ENCODE assay signal across 18 mouse cellular contexts in genomic region chr7:132276287-132276686, GRCm38 (mm10). TPM values are rescaled to one million over a fixed set of nuclear protein-coding genes. Genes with fewer than 3 reads are reported as not detected.
A peak's percentile ranks its signal among the peaks of the same experiment; 100 is the strongest.
DNase-seq lines count a peak whose midpoint lies in the region; ATAC-seq and TF ChIP-seq lines count a peak whose summit lies in the region.
"Had no signal": no experiment of that assay in that cellular context is flagged by ENCODE, and none has a peak within 500 bp of the region (broad histone marks: within the 10 kb centered on the region; RNA-seq: fewer than 3 reads in every experiment).

No protein-coding gene starts in this region.

- no peak for TF ChIP-seq POLR2A in brain, embryonic 14.5 days (IDR thresholded peaks at IDR 0.05; ENCODE audit: borderline replicate concordance, extremely low read depth, insufficient read depth, insufficient read length, poor library complexity, severe bottlenecking)

- no peak for TF ChIP-seq CTCF in hindbrain, postnatal 0 days (IDR thresholded peaks at IDR 0.05; ENCODE audit: low read depth)
- no peak for TF ChIP-seq CTCF in brain, embryonic 14.5 days (IDR thresholded peaks at IDR 0.05; ENCODE audit: borderline replicate concordance, extremely low read depth, insufficient read depth, insufficient read length)

- H3K9ac ChIP-seq in forebrain, embryonic 12.5 days: no peak overlapping the region
- no peak overlapping the region for H3K9ac ChIP-seq in hindbrain, embryonic 13.5 days
- H3K9ac ChIP-seq in hindbrain, postnatal 0 days (replicated peaks; ENCODE audit: low read length): no peak overlapping the region
- H3K9ac ChIP-seq: forebrain, embryonic 15.5 days; heart, embryonic 13.5 days had no signal

- H3K27ac ChIP-seq in forebrain, embryonic 12.5 days: no peak overlapping the region
- no peak overlapping the region for H3K27ac ChIP-seq in forebrain, embryonic 10.5 days
- peak overlapping the region; percentile 35 for H3K27ac ChIP-seq in hindbrain, embryonic 13.5 days
- no peak overlapping the region for H3K27ac ChIP-seq in hindbrain, postnatal 0 days
- H3K27ac ChIP-seq: heart, embryonic 13.5 days had no signal

- peaks cover 13% of the 10 kb centered on the region for H3K4me1 ChIP-seq in forebrain, embryonic 12.5 days
- peaks cover 48% of the 10 kb centered on the region for H3K4me1 ChIP-seq in forebrain, embryonic 10.5 days
- peaks cover 39% of the 10 kb centered on the region for H3K4me1 ChIP-seq in hindbrain, embryonic 13.5 days (replicated peaks)
- 0 out of 2 replicates have a peak, but pooled peaks cover under 1% of the 10 kb centered on the region for H3K4me1 ChIP-seq in hindbrain, postnatal 0 days (ENCODE audit: insufficient read depth, low read length)

- no peak overlapping the region for H3K4me3 ChIP-seq in forebrain, embryonic 12.5 days (replicated peaks)
- H3K4me3 ChIP-seq in forebrain, embryonic 10.5 days: no peak overlapping the region
- H3K4me3 ChIP-seq in hindbrain, embryonic 13.5 days: no peak overlapping the region
- no peak overlapping the region for H3K4me3 ChIP-seq in hindbrain, postnatal 0 days (ENCODE audit: low read length)
- H3K4me3 ChIP-seq: forebrain, embryonic 15.5 days; heart, embryonic 13.5 days had no signal

- H3K27me3 ChIP-seq in forebrain, embryonic 12.5 days: no peaks in the 10 kb centered on the region
- H3K27me3 ChIP-seq in forebrain, embryonic 10.5 days (ENCODE audit: poor library complexity, severe bottlenecking): no peaks in the 10 kb centered on the region
- no peaks in the 10 kb centered on the region for H3K27me3 ChIP-seq in hindbrain, embryonic 13.5 days
- no peaks in the 10 kb centered on the region for H3K27me3 ChIP-seq in hindbrain, postnatal 0 days (ENCODE audit: insufficient read depth, low read length)
- H3K27me3 ChIP-seq: forebrain, embryonic 15.5 days; heart, embryonic 13.5 days; Patski had no signal

- peaks cover 4% of the 10 kb centered on the region; the same call in 1 of the 2 replicates for H3K36me3 ChIP-seq in forebrain, embryonic 12.5 days (replicated peaks)
- H3K36me3 ChIP-seq in forebrain, embryonic 10.5 days (replicated peaks): 0 out of 2 replicates have a peak, but pooled peaks cover 2% of the 10 kb centered on the region
- H3K36me3 ChIP-seq in hindbrain, embryonic 13.5 days: no peaks in the 10 kb centered on the region
- H3K36me3 ChIP-seq in hindbrain, postnatal 0 days (ENCODE audit: insufficient read depth, low read length): no peaks in the 10 kb centered on the region
- H3K36me3 ChIP-seq: forebrain, embryonic 15.5 days; heart, embryonic 13.5 days had no signal

- ATAC-seq in forebrain, embryonic 12.5 days (ENCODE audit: low FRiP score): 0 out of 2 replicates have a peak, but pooled peaks have one; percentile 30
- no peak for ATAC-seq in hindbrain, embryonic 13.5 days (ENCODE audit: low FRiP score)
- ATAC-seq in hindbrain, postnatal 0 days: no peak
- ATAC-seq: activated CD4-positive, CD25-positive, alpha-beta regulatory T cell, adult 4 months; forebrain, embryonic 15.5 days; hindbrain, embryonic 16.5 days; Patski had no signal

- no peak overlapping the region for H3K4me2 ChIP-seq in forebrain, embryonic 12.5 days
- H3K4me2 ChIP-seq in hindbrain, embryonic 13.5 days: no peak overlapping the region
- H3K4me2 ChIP-seq in hindbrain, postnatal 0 days (ENCODE audit: low read depth, low read length): no peak overlapping the region
- H3K4me2 ChIP-seq: forebrain, embryonic 15.5 days; heart, embryonic 13.5 days had no signal

- no peaks in the 10 kb centered on the region for H3K9me3 ChIP-seq in forebrain, embryonic 12.5 days
- H3K9me3 ChIP-seq in forebrain, embryonic 10.5 days: peaks cover 4% of the 10 kb centered on the region; the same call in 1 of the 2 replicates
- no peaks in the 10 kb centered on the region for H3K9me3 ChIP-seq in hindbrain, embryonic 13.5 days
- no peaks in the 10 kb centered on the region for H3K9me3 ChIP-seq in hindbrain, postnatal 0 days (ENCODE audit: low read length)
- H3K9me3 ChIP-seq: forebrain, embryonic 15.5 days; heart, embryonic 13.5 days had no signal

- WGBS in forebrain, embryonic 12.5 days: 70% methylated on average over 5 of the region's 5 CpGs
- 85% methylated on average over 5 of the region's 5 CpGs for WGBS in forebrain, embryonic 10.5 days
- 70% methylated on average over 5 of the region's 5 CpGs for WGBS in hindbrain, embryonic 13.5 days
- WGBS in hindbrain, postnatal 0 days: 79% methylated on average over 5 of the region's 5 CpGs

- no peak for DNase-seq in forebrain, embryonic 10.5 days (ENCODE audit: extremely low spot score, low spot score)
- DNase-seq in hindbrain, postnatal 0 days (ENCODE audit: low spot score): no peak
- DNase-seq in brain, embryonic 14.5 days (ENCODE audit: low read depth): peak; percentile 51
- DNase-seq in gastrocnemius, postnatal 25 days: peak; percentile 33
- DNase-seq in spleen, postnatal 10 days (ENCODE audit: low spot score in 2 of 2): no peak
- DNase-seq: adrenal gland, postnatal 14 days; cerebellum, adult 2 months; cerebellum, postnatal 10 days; heart, adult 11 months; heart, postnatal 36 days; kidney, adult 11 months had no signal

RNA-seq across cellular contexts. Expression of gene Chst15, which starts 40.7 kb away (rescaled TPM):
- 13.8 and 15.6 TPM in 2 replicates for polyA plus RNA-seq in forebrain, embryonic 12.5 days (2016; fragmentation: Nextera tagmentation; extraction: Ambion mirVana)
- polyA plus RNA-seq in forebrain, embryonic 10.5 days (2016; fragmentation: Nextera tagmentation; extraction: Ambion mirVana): 9.2 and 9.7 TPM in 2 replicates
- polyA plus RNA-seq in hindbrain, embryonic 13.5 days (2015; fragmentation: Nextera tagmentation; extraction: Ambion mirVana): 22.2 and 24.4 TPM in 2 replicates
- total RNA-seq in hindbrain, postnatal 0 days (2014; rRNA removed): 32.6 and 34.1 TPM in 2 replicates
- polyA plus RNA-seq in hindbrain, postnatal 0 days (2015; fragmentation: Nextera tagmentation; extraction: Ambion mirVana): 16.2 and 16.7 TPM in 2 replicates
- 8.5 and 14.4 TPM in 2 replicates for polyA plus RNA-seq in brain, embryonic 14.5 days (2012; rRNA removed)
- 1 to 10 TPM; 2.7 to 4.5 TPM for total RNA-seq in gastrocnemius, postnatal 25 days (2021)

Comparison
In these comparisons a context has a peak if more than half of its experiments do, and no peak if none do; other contexts are left out.
1. DNase-seq: peak in brain, embryonic 14.5 days (single experiment) and gastrocnemius, postnatal 25 days (single experiment); none in forebrain, embryonic 10.5 days (single experiment), hindbrain, postnatal 0 days (single experiment) and spleen, postnatal 10 days (0 of 2).